Mouse (Mus musculus) erythroblast, embryonic 14.5 days (primary cell): ENCODE measurements around the gene Macf1.

Experiments used
- GATA1 ChIP-seq: IDR thresholded peaks from 2 replicates; pipeline ENCODE4 v1.6.1; 2012; ENCODE audit warnings: low read length, inconsistent platforms, mixed read lengths
- TAL1 ChIP-seq: IDR thresholded peaks from 3 replicates; pipeline ENCODE4 v1.6.1; 2012; ENCODE audit warnings: low read length, inconsistent platforms, mixed read lengths

DNA sequence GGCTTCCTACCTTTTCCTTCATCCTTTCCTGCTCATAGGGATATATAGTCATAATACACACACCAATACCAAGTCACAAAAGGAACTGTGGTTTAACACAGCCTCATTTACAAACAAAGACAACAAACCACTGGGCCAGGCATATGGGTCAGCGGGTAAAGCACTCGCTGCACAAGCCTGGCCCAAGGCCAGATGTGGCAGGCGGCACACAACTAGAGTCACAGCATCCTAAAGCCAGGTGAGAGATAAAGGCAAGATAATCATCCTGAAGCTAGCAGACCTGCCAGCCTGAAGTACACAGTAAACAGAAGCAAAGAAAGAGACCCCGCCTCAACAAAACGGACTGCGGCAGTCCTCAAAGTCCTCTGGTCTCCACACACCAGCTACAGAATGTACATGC is 40.6 kb downstream of the Macf1 start:
- TF ChIP-seq GATA1 (no peak), TAL1 (no peak)
